Mouse (Mus musculus): Measurements from ENCODE around the gene Myocos.

- no peak for TF ChIP-seq CTCF (IDR thresholded peaks at IDR 0.05; ENCODE audit: low read depth, low read length)
- TF ChIP-seq POLR2A (IDR thresholded peaks at IDR 0.05; ENCODE audit: borderline replicate concordance, low read depth, low read length): no peak
These were observed 46.8 kb downstream of the Myocos start for GRCm38 (mm10) chr1:162611191-162611590.

Data from bone marrow macrophage, adult 2 months (primary cell).